In the genomic region with DNA sequence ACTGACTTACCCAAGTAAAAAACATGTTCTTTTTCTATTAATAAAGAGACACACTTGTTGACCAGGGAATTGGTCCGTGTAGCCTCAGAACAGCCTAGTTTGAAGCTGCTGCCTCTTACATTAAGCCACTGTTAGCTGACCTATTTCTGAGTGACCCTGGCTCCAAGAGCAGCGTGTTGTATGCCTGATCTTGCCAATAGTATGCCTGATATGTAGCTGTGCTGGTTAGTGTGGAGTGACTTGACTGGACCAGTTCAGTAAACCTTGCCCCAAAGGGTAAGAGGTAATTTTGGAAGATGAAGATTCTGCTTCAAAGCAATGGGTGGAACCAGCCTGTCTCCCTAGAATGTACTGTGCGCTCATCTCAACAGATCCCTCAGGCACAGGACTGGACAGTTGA, we compare ENCODE assay signal across 29 mouse cellular contexts. TPM values are rescaled to one million over a fixed set of nuclear protein-coding genes. Genes with fewer than 3 reads are reported as not detected.
DNase-seq lines count a peak whose midpoint lies in the region; ATAC-seq and TF ChIP-seq lines count a peak whose summit lies in the region.
"Had no signal": no experiment of that assay in that cellular context is flagged by ENCODE, and none has a peak within 500 bp of the region (broad histone marks: within the 10 kb centered on the region; RNA-seq: fewer than 3 reads in every experiment).

No protein-coding gene starts in this region.

- intact Hi-C loops in gastrocnemius, postnatal 36 days (cut with DNase I): no loop called here
- intact Hi-C loops in heart, postnatal 25 days (cut with DNase I): no loop called here

- 75% methylated on average over 3 of the region's 3 CpGs for WGBS in heart, embryonic 13.5 days
- WGBS in liver, adult 2 months: 59% methylated on average over 3 of the region's 3 CpGs
- 76% methylated on average over 3 of the region's 3 CpGs for WGBS in liver, postnatal 0 days (ENCODE audit: insufficient replicate concordance)

- no peak for ATAC-seq in heart, embryonic 13.5 days (ENCODE audit: extremely low read depth, insufficient number of reproducible peaks, low FRiP score, low TSS enrichment)
- ATAC-seq in liver, postnatal 0 days: no peak
- ATAC-seq: forebrain, embryonic 13.5 days; forebrain, embryonic 16.5 days; hindbrain, postnatal 0 days; inflammation-experienced regulatory T-cells, adult 6 months; intestine, embryonic 16.5 days; Patski had no signal

- peak overlapping the region; percentile 0; the same call in 1 of the 2 replicates for H3K27ac ChIP-seq in heart, embryonic 13.5 days (replicated peaks)
- no peak overlapping the region for H3K27ac ChIP-seq in liver, adult 2 months (replicated peaks; ENCODE audit: insufficient read depth, low read depth, low read length)
- H3K27ac ChIP-seq in liver, postnatal 0 days (ENCODE audit: low read depth): no peak overlapping the region
- H3K27ac ChIP-seq in embryonic fibroblast, embryonic 13.5 days (ENCODE audit: insufficient read depth, low read length): peak overlapping the region; percentile 64; the same call in 1 of the 2 replicates
- H3K27ac ChIP-seq: embryonic facial prominence, embryonic 10.5 days; embryonic facial prominence, embryonic 13.5 days; forebrain, embryonic 10.5 days; forebrain, embryonic 13.5 days; hindbrain, embryonic 14.5 days; hindbrain, postnatal 0 days had no signal

- no peak for TF ChIP-seq CTCF in liver, adult 2 months (IDR thresholded peaks at IDR 0.05; ENCODE audit: low read depth, low read length)
- TF ChIP-seq CTCF in liver, postnatal 0 days (IDR thresholded peaks at IDR 0.05; ENCODE audit: low read depth): no peak
- no peak for TF ChIP-seq CTCF in embryonic fibroblast, embryonic 13.5 days (IDR thresholded peaks at IDR 0.05; ENCODE audit: borderline replicate concordance, insufficient read depth, low read length)

- no peaks in the 10 kb centered on the region for H3K27me3 ChIP-seq in heart, embryonic 13.5 days (replicated peaks)
- no peaks in the 10 kb centered on the region for H3K27me3 ChIP-seq in liver, adult 2 months (ENCODE audit: control insufficient read depth, insufficient read depth, low read length)
- H3K27me3 ChIP-seq in liver, postnatal 0 days (ENCODE audit: insufficient read depth, low read length): no peaks in the 10 kb centered on the region
- H3K27me3 ChIP-seq: CH12.LX; embryonic facial prominence, embryonic 13.5 days; forebrain, embryonic 13.5 days; heart, embryonic 15.5 days; Patski had no signal

- peaks cover 52% of the 10 kb centered on the region for H3K4me1 ChIP-seq in heart, embryonic 13.5 days
- H3K4me1 ChIP-seq in liver, adult 2 months (ENCODE audit: control insufficient read depth, insufficient read depth, low read length): peaks cover 10% of the 10 kb centered on the region
- no peaks in the 10 kb centered on the region for H3K4me1 ChIP-seq in liver, postnatal 0 days (ENCODE audit: insufficient read depth)
- peaks cover 8% of the 10 kb centered on the region; the same call in 1 of the 2 replicates for H3K4me1 ChIP-seq in embryonic fibroblast, embryonic 13.5 days (ENCODE audit: control insufficient read depth, insufficient read depth, low read length)

- no peak for TF ChIP-seq EP300 in liver, postnatal 0 days (IDR thresholded peaks at IDR 0.05; ENCODE audit: low read depth)

- no peaks in the 10 kb centered on the region for H3K9me3 ChIP-seq in heart, embryonic 13.5 days
- H3K9me3 ChIP-seq in liver, postnatal 0 days (ENCODE audit: low read length): no peaks in the 10 kb centered on the region
- H3K9me3 ChIP-seq: embryonic facial prominence, embryonic 10.5 days; embryonic facial prominence, embryonic 13.5 days; forebrain, embryonic 10.5 days; forebrain, embryonic 13.5 days; heart, embryonic 15.5 days had no signal

- peak; percentile 37 for DNase-seq in gastrocnemius, adult 18-20 months (ENCODE audit: low spot score)
- no peak for DNase-seq in gastrocnemius, postnatal 36 days
- no peak for DNase-seq in heart, postnatal 25 days (ENCODE audit: low spot score)
- DNase-seq in liver, adult 2 months (ENCODE audit: extremely low read depth, low read depth, low spot score): peak; percentile 70
- DNase-seq in liver, postnatal 0 days: no peak
- DNase-seq in ovary, postnatal 14 days (ENCODE audit: low spot score): no peak
- DNase-seq: adrenal gland, postnatal 25 days; B cell, adult 2 months; cerebellum, adult 11-12 months; cerebellum, adult 8-10 months; cerebellum, postnatal 36 days; embryo, embryonic 11 days; heart, postnatal 14 days; kidney, adult 18-20 months had no signal

- TF ChIP-seq POLR2A in liver, adult 2 months (IDR thresholded peaks at IDR 0.05; ENCODE audit: extremely low read depth, insufficient read depth, low read length): no peak
- TF ChIP-seq POLR2A in embryonic fibroblast, embryonic 13.5 days (IDR thresholded peaks at IDR 0.05; ENCODE audit: low read depth, low read length): no peak

- H3K4me3 ChIP-seq in heart, embryonic 13.5 days: no peak overlapping the region
- H3K4me3 ChIP-seq in liver, adult 2 months (ENCODE audit: insufficient read depth, low read depth, low read length): no peak overlapping the region
- no peak overlapping the region for H3K4me3 ChIP-seq in liver, postnatal 0 days (ENCODE audit: low read depth, low read length)
- no peak overlapping the region for H3K4me3 ChIP-seq in embryonic fibroblast, embryonic 13.5 days (ENCODE audit: insufficient read depth, low read length)
- H3K4me3 ChIP-seq: embryonic facial prominence, embryonic 10.5 days; embryonic facial prominence, embryonic 13.5 days; forebrain, embryonic 10.5 days; forebrain, embryonic 13.5 days; heart, embryonic 15.5 days had no signal

- no peaks in the 10 kb centered on the region for H3K79me2 ChIP-seq in liver, adult 2 months (ENCODE audit: control insufficient read depth, insufficient read depth, low read length)

- H3K9ac ChIP-seq in heart, embryonic 13.5 days: no peak overlapping the region
- H3K9ac ChIP-seq in liver, adult 2 months (ENCODE audit: low read depth, low read length): no peak overlapping the region
- H3K9ac ChIP-seq in liver, postnatal 0 days (replicated peaks): no peak overlapping the region
- H3K9ac ChIP-seq: embryonic facial prominence, embryonic 13.5 days; forebrain, embryonic 13.5 days; heart, embryonic 15.5 days; hindbrain, embryonic 14.5 days had no signal

- no peak overlapping the region for H3K4me2 ChIP-seq in heart, embryonic 13.5 days
- no peak overlapping the region for H3K4me2 ChIP-seq in liver, postnatal 0 days (ENCODE audit: low read depth, low read length)
- H3K4me2 ChIP-seq: embryonic facial prominence, embryonic 13.5 days; forebrain, embryonic 13.5 days; heart, embryonic 15.5 days; hindbrain, embryonic 14.5 days had no signal

- H3K36me3 ChIP-seq in heart, embryonic 13.5 days: 0 out of 2 replicates have a peak, but pooled peaks cover 4% of the 10 kb centered on the region
- H3K36me3 ChIP-seq in liver, adult 2 months (ENCODE audit: control insufficient read depth, insufficient read depth, low read length): no peaks in the 10 kb centered on the region
- H3K36me3 ChIP-seq in liver, postnatal 0 days (replicated peaks; ENCODE audit: insufficient read depth, low read length): no peaks in the 10 kb centered on the region
- H3K36me3 ChIP-seq: G1E; heart, embryonic 15.5 days had no signal

RNA-seq across cellular contexts. Expression of gene Zfp462, which starts 26.5 kb away (rescaled TPM):
- 10 to 100 TPM; 20.8 to 24.5 TPM for total RNA-seq in gastrocnemius, adult 18-20 months (2021)
- total RNA-seq in gastrocnemius, postnatal 36 days (2021): 10 to 100 TPM in 1 of 2 experiments, 1 to 10 TPM in 1; 9.3 to 12.0 TPM
- 3.1 TPM in 2 replicates for polyA plus RNA-seq in heart, embryonic 13.5 days (2015; fragmentation: Nextera tagmentation; extraction: Ambion mirVana)
- total RNA-seq in heart, postnatal 25 days (2021): 10 to 100 TPM in 1 of 2 experiments, 1 to 10 TPM in 1; 6.1 to 10.5 TPM
- 0.18 and 0.27 TPM in 2 replicates for total RNA-seq in liver, adult 2 months (2014; rRNA removed)
- polyA plus RNA-seq in liver, adult 2 months (2012; rRNA removed): 0.22 and 0.41 TPM in 2 replicates
- 0.08 and 0.14 TPM in 2 replicates for polyA plus RNA-seq in liver, postnatal 0 days (2015; fragmentation: Nextera tagmentation; extraction: Ambion mirVana)
- 23.7 and 28.9 TPM in 2 replicates for polyA plus RNA-seq in embryonic fibroblast, embryonic 13.5 days (2011; ENCODE audit: insufficient read length, low read depth, missing spikeins)
- total RNA-seq: CH12.LX had no signal
- polyA plus RNA-seq: G1E had no signal

Comparison
In these comparisons a context has a peak if more than half of its experiments do, and no peak if none do; other contexts are left out.
1. DNase-seq: peak in gastrocnemius, adult 18-20 months (single experiment) and liver, adult 2 months (single experiment); none in gastrocnemius, postnatal 36 days (0 of 2), heart, postnatal 25 days (single experiment), liver, postnatal 0 days (single experiment) and ovary, postnatal 14 days (single experiment).
2. H3K27ac ChIP-seq: peak in heart, embryonic 13.5 days (single experiment) and embryonic fibroblast, embryonic 13.5 days (single experiment); none in liver, adult 2 months (single experiment) and liver, postnatal 0 days (single experiment).